Mouse (Mus musculus) layer of hippocampus, adult 8-10 months (tissue): Measurements from ENCODE around the gene Ccdc187. TPM values are rescaled to one million over a fixed set of nuclear protein-coding genes. Genes with fewer than 3 reads are reported as not detected.

Source experiments
- DNase-seq, 2 experiments: peaks; one replicate each; pipeline ENCODE4 v3.0.0; 2022; ENCODE audit warnings: low spot score in 2 of 2
- total RNA-seq, 4 experiments: library from RNA; stranded (reverse); gene quantifications; 2 replicates each; pipeline ENCODE4 v1.2.4; 2022

The Ccdc187 gene
- total RNA-seq = 1 to 10 TPM in 3 of 4 experiments, under 1 TPM in 1; 0.47 to 1.9 (median 1.5) TPM

GRCm38 (mm10) chr2:26294457-26294856 lies at the start of gene Ccdc187:
TSS of gene Ccdc187 (minus strand) at chr2:26294557.
- no peak for DNase-seq

- DNase-seq = no peak
These were observed 48.5 kb upstream of the Ccdc187 start for GRCm38 (mm10) chr2:26342609-26343490.

GRCm38 (mm10) chr2:26342044-26342443 lies 47.7 kb upstream of the Ccdc187 start:
- DNase-seq = peak; percentile 61

GRCm38 (mm10) chr2:26341510-26341981 lies 47.2 kb upstream of the Ccdc187 start:
- no peak for DNase-seq

- no peak for DNase-seq
These were observed 44.8 kb upstream of the Ccdc187 start for GRCm38 (mm10) chr2:26339204-26339551.

- no peak for DNase-seq
These were observed 44.2 kb upstream of the Ccdc187 start for GRCm38 (mm10) chr2:26338302-26339203.

GRCm38 (mm10) chr2:26330702-26331101 lies 36.3 kb upstream of the Ccdc187 start:
- no peak for DNase-seq

- no peak for DNase-seq
These were observed 35.7 kb upstream of the Ccdc187 start for GRCm38 (mm10) chr2:26330056-26330468.

GRCm38 (mm10) chr2:26329402-26329801 lies 35.0 kb upstream of the Ccdc187 start:
- peak; percentile 61 to 85 for DNase-seq

- DNase-seq = no peak
These were observed 33.5 kb upstream of the Ccdc187 start for GRCm38 (mm10) chr2:26327852-26328251.

- no peak for DNase-seq
These were observed 31.2 kb upstream of the Ccdc187 start for GRCm38 (mm10) chr2:26325386-26326181.

- peak in 1 of 2 experiments; percentile 61 for DNase-seq
These were observed 30.6 kb upstream of the Ccdc187 start for GRCm38 (mm10) chr2:26324917-26325316.

GRCm38 (mm10) chr2:26323589-26324325 lies 29.4 kb upstream of the Ccdc187 start:
- DNase-seq = no peak

- no peak for DNase-seq
These were observed 26.2 kb upstream of the Ccdc187 start for GRCm38 (mm10) chr2:26320245-26321185.

GRCm38 (mm10) chr2:26319519-26320244 lies 25.3 kb upstream of the Ccdc187 start:
- DNase-seq = no peak

- no peak for DNase-seq
These were observed 24.8 kb upstream of the Ccdc187 start for GRCm38 (mm10) chr2:26319109-26319508.

- no peak for DNase-seq
These were observed 23.8 kb upstream of the Ccdc187 start for GRCm38 (mm10) chr2:26317991-26318672.

GRCm38 (mm10) chr2:26317371-26317770 lies 23.0 kb upstream of the Ccdc187 start:
- DNase-seq = no peak
